ENCODE assay signal across 31 mouse cellular contexts in genomic region chr16:18324031-18324430, GRCm38 (mm10). TPM values are rescaled to one million over a fixed set of nuclear protein-coding genes. Genes with fewer than 3 reads are reported as not detected.
DNase-seq lines count a peak whose midpoint lies in the region; ATAC-seq and TF ChIP-seq lines count a peak whose summit lies in the region.
"Had no signal": no experiment of that assay in that cellular context is flagged by ENCODE, and none has a peak within 500 bp of the region (broad histone marks: within the 10 kb centered on the region; RNA-seq: fewer than 3 reads in every experiment).

No protein-coding gene starts in this region.

- DNase-seq in midbrain, embryonic 10.5 days (ENCODE audit: low spot score), result no peak
- DNase-seq in ZHBTc4 (ENCODE audit: low read depth, low spot score), result peak; percentile 53
- DNase-seq: adrenal gland, adult 8-10 months; adrenal gland, postnatal 25 days; B cell, adult 2 months; cerebellum, adult 18-20 months; cerebellum, adult 9-10 months; cerebellum, postnatal 14 days; forebrain, postnatal 0 days; gastrocnemius, postnatal 14 days; heart, adult 11 months; heart, postnatal 14 days; heart, postnatal 4 days; kidney, adult 11 months had no signal

- WGBS in heart, embryonic 15.5 days, result 85% methylated on average over 6 of the region's 6 CpGs
- 89% methylated on average over 6 of the region's 6 CpGs for WGBS in heart, embryonic 12.5 days
- WGBS in midbrain, embryonic 10.5 days, result 83% methylated on average over 6 of the region's 6 CpGs
- WGBS in midbrain, embryonic 13.5 days, result 80% methylated on average over 6 of the region's 6 CpGs

- no peak overlapping the region for H3K4me3 ChIP-seq in heart, embryonic 15.5 days
- H3K4me3 ChIP-seq in heart, embryonic 12.5 days, result no peak overlapping the region
- H3K4me3 ChIP-seq in midbrain, embryonic 10.5 days, result no peak overlapping the region
- no peak overlapping the region for H3K4me3 ChIP-seq in midbrain, embryonic 13.5 days (replicated peaks)
- H3K4me3 ChIP-seq in ES-Bruce4 (ENCODE audit: low read depth, low read length), result no peak overlapping the region
- H3K4me3 ChIP-seq: embryonic facial prominence, embryonic 12.5 days; embryonic facial prominence, embryonic 15.5 days; gastrocnemius, adult 2 months; hindbrain, embryonic 12.5 days; hindbrain, embryonic 15.5 days; intestine, embryonic 15.5 days had no signal

- H3K4me2 ChIP-seq in heart, embryonic 15.5 days, result no peak overlapping the region
- no peak overlapping the region for H3K4me2 ChIP-seq in heart, embryonic 12.5 days
- no peak overlapping the region for H3K4me2 ChIP-seq in midbrain, embryonic 13.5 days (replicated peaks)
- H3K4me2 ChIP-seq: embryonic facial prominence, embryonic 12.5 days; embryonic facial prominence, embryonic 15.5 days; heart, embryonic 11.5 days; hindbrain, embryonic 12.5 days; hindbrain, embryonic 15.5 days; intestine, embryonic 15.5 days had no signal

- H3K27me3 ChIP-seq in heart, embryonic 15.5 days, result no peaks in the 10 kb centered on the region
- no peaks in the 10 kb centered on the region for H3K27me3 ChIP-seq in heart, embryonic 12.5 days (replicated peaks)
- no peaks in the 10 kb centered on the region for H3K27me3 ChIP-seq in midbrain, embryonic 10.5 days (ENCODE audit: low read depth, poor library complexity, severe bottlenecking)
- no peaks in the 10 kb centered on the region for H3K27me3 ChIP-seq in midbrain, embryonic 13.5 days
- H3K27me3 ChIP-seq in ES-Bruce4 (ENCODE audit: control insufficient read depth, insufficient read depth, low read length, poor library complexity, severe bottlenecking), result no peaks in the 10 kb centered on the region
- H3K27me3 ChIP-seq: CH12.LX; embryonic facial prominence, embryonic 12.5 days; embryonic facial prominence, embryonic 15.5 days; hindbrain, embryonic 12.5 days; hindbrain, embryonic 15.5 days; intestine, embryonic 15.5 days; Patski had no signal

- no peak for TF ChIP-seq CTCF in ES-Bruce4 (IDR thresholded peaks at IDR 0.05; ENCODE audit: low read depth, low read length)

- no peaks in the 10 kb centered on the region for H3K9me3 ChIP-seq in heart, embryonic 15.5 days (replicated peaks)
- no peaks in the 10 kb centered on the region for H3K9me3 ChIP-seq in heart, embryonic 12.5 days (replicated peaks)
- no peaks in the 10 kb centered on the region for H3K9me3 ChIP-seq in midbrain, embryonic 10.5 days (replicated peaks)
- no peaks in the 10 kb centered on the region for H3K9me3 ChIP-seq in midbrain, embryonic 13.5 days
- H3K9me3 ChIP-seq in ES-Bruce4 (replicated peaks; ENCODE audit: control insufficient read depth, insufficient read depth, low read length, poor library complexity, severe bottlenecking), result no peaks in the 10 kb centered on the region
- H3K9me3 ChIP-seq: embryonic facial prominence, embryonic 12.5 days; embryonic facial prominence, embryonic 15.5 days; G1E; hindbrain, embryonic 12.5 days; hindbrain, embryonic 15.5 days; intestine, embryonic 15.5 days had no signal

- TF ChIP-seq POLR2A in ES-Bruce4 (IDR thresholded peaks at IDR 0.05; ENCODE audit: insufficient read depth, low read length), result no peak

- H3K36me3 ChIP-seq in heart, embryonic 15.5 days, result peaks cover 12% of the 10 kb centered on the region; the same call in 1 of the 2 replicates
- H3K36me3 ChIP-seq in heart, embryonic 12.5 days, result peaks cover 25% of the 10 kb centered on the region
- peaks cover 26% of the 10 kb centered on the region for H3K36me3 ChIP-seq in midbrain, embryonic 10.5 days
- peaks cover 36% of the 10 kb centered on the region for H3K36me3 ChIP-seq in midbrain, embryonic 13.5 days
- no peaks in the 10 kb centered on the region for H3K36me3 ChIP-seq in ES-Bruce4 (ENCODE audit: control insufficient read depth, insufficient read depth, low read length, poor library complexity, severe bottlenecking)
- H3K36me3 ChIP-seq: embryonic facial prominence, embryonic 12.5 days; intestine, embryonic 15.5 days had no signal

- H3K4me1 ChIP-seq in heart, embryonic 15.5 days (replicated peaks), result peaks cover 13% of the 10 kb centered on the region
- peaks cover 11% of the 10 kb centered on the region for H3K4me1 ChIP-seq in heart, embryonic 12.5 days (replicated peaks)
- no peaks in the 10 kb centered on the region for H3K4me1 ChIP-seq in midbrain, embryonic 10.5 days
- H3K4me1 ChIP-seq in midbrain, embryonic 13.5 days (replicated peaks), result no peaks in the 10 kb centered on the region
- H3K4me1 ChIP-seq in ES-Bruce4 (ENCODE audit: control insufficient read depth, insufficient read depth, low read length), result peaks cover 4% of the 10 kb centered on the region
- H3K4me1 ChIP-seq: embryonic facial prominence, embryonic 12.5 days; embryonic facial prominence, embryonic 15.5 days; hindbrain, embryonic 12.5 days; hindbrain, embryonic 15.5 days; intestine, embryonic 15.5 days had no signal

- 0 out of 2 replicates have a peak, but pooled peaks have one; percentile 47 for TF ChIP-seq EP300 in ES-Bruce4 (IDR thresholded peaks at IDR 0.05; ENCODE audit: insufficient read depth, low read depth, low read length)

- no peak overlapping the region for H3K9ac ChIP-seq in heart, embryonic 15.5 days
- no peak overlapping the region for H3K9ac ChIP-seq in heart, embryonic 12.5 days
- no peak overlapping the region for H3K9ac ChIP-seq in midbrain, embryonic 13.5 days (replicated peaks)
- H3K9ac ChIP-seq in ES-Bruce4 (ENCODE audit: low read depth, poor library complexity, severe bottlenecking), result no peak overlapping the region
- H3K9ac ChIP-seq: embryonic facial prominence, embryonic 12.5 days; embryonic facial prominence, embryonic 15.5 days; forebrain, postnatal 0 days; hindbrain, embryonic 12.5 days; hindbrain, embryonic 15.5 days; intestine, embryonic 15.5 days had no signal

- H3K27ac ChIP-seq in heart, embryonic 15.5 days, result no peak overlapping the region
- no peak overlapping the region for H3K27ac ChIP-seq in heart, embryonic 12.5 days (ENCODE audit: poor library complexity, severe bottlenecking)
- H3K27ac ChIP-seq in midbrain, embryonic 10.5 days (replicated peaks), result 0 out of 2 replicates have a peak overlapping the region, but pooled peaks have one; percentile 25
- no peak overlapping the region for H3K27ac ChIP-seq in midbrain, embryonic 13.5 days
- H3K27ac ChIP-seq in ES-Bruce4 (ENCODE audit: insufficient read depth, low read length), result no peak overlapping the region
- H3K27ac ChIP-seq: embryonic facial prominence, embryonic 12.5 days; embryonic facial prominence, embryonic 15.5 days; hindbrain, embryonic 12.5 days; hindbrain, embryonic 15.5 days; intestine, embryonic 15.5 days had no signal

- 0 out of 2 replicates have a peak, but pooled peaks have one; percentile 17 for ATAC-seq in heart, embryonic 15.5 days (replicated peaks; ENCODE audit: insufficient number of reproducible peaks, insufficient read depth, low FRiP score, low read depth)
- no peak for ATAC-seq in heart, embryonic 12.5 days (ENCODE audit: insufficient number of reproducible peaks, low FRiP score)
- ATAC-seq in midbrain, embryonic 13.5 days, result no peak
- ATAC-seq in megakaryocyte, adult 5-6 weeks (ENCODE audit: poor library complexity, severe bottlenecking), result no peak
- ATAC-seq: activated CD4-positive, CD25-positive, alpha-beta regulatory T cell, adult 4 months; forebrain, embryonic 14.5 days; forebrain, postnatal 0 days; intestine, embryonic 15.5 days; Patski had no signal

RNA-seq across cellular contexts. Expression of gene Tango2, which starts 23.9 kb away (rescaled TPM):
- polyA plus RNA-seq in heart, embryonic 15.5 days (2015; fragmentation: Nextera tagmentation; extraction: Ambion mirVana), result 61.4 and 61.5 TPM in 2 replicates
- 48.4 and 50.3 TPM in 2 replicates for polyA plus RNA-seq in heart, embryonic 12.5 days (2016; fragmentation: Nextera tagmentation; extraction: Ambion mirVana)
- polyA plus RNA-seq in midbrain, embryonic 10.5 days (2016; fragmentation: Nextera tagmentation; extraction: Ambion mirVana), result 40.1 and 45.2 TPM in 2 replicates
- 63.1 and 66.5 TPM in 2 replicates for polyA plus RNA-seq in midbrain, embryonic 13.5 days (2015; fragmentation: Nextera tagmentation; extraction: Ambion mirVana)
- 19.3 and 21.3 TPM in 2 replicates for polyA plus RNA-seq in ES-Bruce4 (2011; ENCODE audit: insufficient read depth, insufficient read length, low read depth, missing spikeins)
- 27.2 and 27.4 TPM in 2 replicates for total RNA-seq in megakaryocyte, adult 5-6 weeks (2015)
- total RNA-seq in megakaryocyte, adult 5-6 weeks (2017), result 5.7 and 11.8 TPM in 2 replicates

RNA-seq across cellular contexts. Expression of gene Arvcf, which starts 24.0 kb away (rescaled TPM):
- polyA plus RNA-seq in heart, embryonic 15.5 days (2015; fragmentation: Nextera tagmentation; extraction: Ambion mirVana), result 28.4 and 40.0 TPM in 2 replicates
- polyA plus RNA-seq in heart, embryonic 12.5 days (2016; fragmentation: Nextera tagmentation; extraction: Ambion mirVana), result 32.5 and 36.9 TPM in 2 replicates
- 110 and 133 TPM in 2 replicates for polyA plus RNA-seq in midbrain, embryonic 10.5 days (2016; fragmentation: Nextera tagmentation; extraction: Ambion mirVana)
- 109 and 111 TPM in 2 replicates for polyA plus RNA-seq in midbrain, embryonic 13.5 days (2015; fragmentation: Nextera tagmentation; extraction: Ambion mirVana)
- polyA plus RNA-seq in ES-Bruce4 (2011; ENCODE audit: insufficient read depth, insufficient read length, low read depth, missing spikeins), result 26.3 and 38.1 TPM in 2 replicates
- total RNA-seq in megakaryocyte, adult 5-6 weeks (2015), result 0.38 and 0.68 TPM in 2 replicates
- total RNA-seq in megakaryocyte, adult 5-6 weeks (2017), result 1.5 and 3.0 TPM in 2 replicates

RNA-seq across cellular contexts. Expression of gene Dgcr8, which starts 35.0 kb away (rescaled TPM):
- 15.8 and 19.6 TPM in 2 replicates for polyA plus RNA-seq in heart, embryonic 15.5 days (2015; fragmentation: Nextera tagmentation; extraction: Ambion mirVana)
- polyA plus RNA-seq in heart, embryonic 12.5 days (2016; fragmentation: Nextera tagmentation; extraction: Ambion mirVana), result 24.0 and 24.9 TPM in 2 replicates
- polyA plus RNA-seq in midbrain, embryonic 10.5 days (2016; fragmentation: Nextera tagmentation; extraction: Ambion mirVana), result 46.1 and 47.6 TPM in 2 replicates
- 36.3 and 39.7 TPM in 2 replicates for polyA plus RNA-seq in midbrain, embryonic 13.5 days (2015; fragmentation: Nextera tagmentation; extraction: Ambion mirVana)
- 75.8 and 82.7 TPM in 2 replicates for polyA plus RNA-seq in ES-Bruce4 (2011; ENCODE audit: insufficient read depth, insufficient read length, low read depth, missing spikeins)
- 23.3 and 32.1 TPM in 2 replicates for total RNA-seq in megakaryocyte, adult 5-6 weeks (2015)
- 33.2 and 40.2 TPM in 2 replicates for total RNA-seq in megakaryocyte, adult 5-6 weeks (2017)
